Mouse (Mus musculus) kidney, postnatal 25 days (tissue): ENCODE measurements around the gene Ing5.
"Not testable (repeated sequence)": the region's sequence is repeated elsewhere in the genome, so short reads cannot be mapped to it uniquely, and the experiment has no call there.

Experiments
- DNase-seq, 2 experiments: peaks; one replicate each; pipeline ENCODE4 v3.0.0; 2021; ENCODE audit warnings: mixed read lengths in 2 of 2

Ing5 gene

GRCm38 (mm10) chr1:93811495-93812039, 7.8 kb downstream of the Ing5 start:
- no peak for DNase-seq

GRCm38 (mm10) chr1:93817823-93818532, 14.2 kb downstream of the Ing5 start:
- DNase-seq, result no peak

DNA sequence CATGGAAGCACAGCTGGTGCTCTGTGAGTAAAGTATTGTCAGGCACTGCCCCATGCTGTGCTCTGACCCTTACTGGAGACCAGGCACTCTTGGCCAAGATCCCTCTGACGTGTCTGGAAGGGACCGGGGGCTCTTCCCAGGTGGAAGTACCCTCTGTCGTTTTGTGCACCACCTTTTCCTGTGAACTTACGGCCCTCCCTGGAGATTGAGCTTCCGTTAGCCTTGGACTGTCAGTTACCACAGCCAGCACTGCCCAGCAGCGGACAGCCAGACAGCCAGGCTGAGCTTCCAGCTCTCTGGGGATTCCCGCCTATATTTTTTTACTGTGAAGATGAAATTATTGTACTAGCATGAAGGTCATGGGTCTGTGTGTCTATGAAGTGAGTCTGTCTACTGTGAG, 15.0 kb downstream of the Ing5 start:
- DNase-seq, result no peak

DNA sequence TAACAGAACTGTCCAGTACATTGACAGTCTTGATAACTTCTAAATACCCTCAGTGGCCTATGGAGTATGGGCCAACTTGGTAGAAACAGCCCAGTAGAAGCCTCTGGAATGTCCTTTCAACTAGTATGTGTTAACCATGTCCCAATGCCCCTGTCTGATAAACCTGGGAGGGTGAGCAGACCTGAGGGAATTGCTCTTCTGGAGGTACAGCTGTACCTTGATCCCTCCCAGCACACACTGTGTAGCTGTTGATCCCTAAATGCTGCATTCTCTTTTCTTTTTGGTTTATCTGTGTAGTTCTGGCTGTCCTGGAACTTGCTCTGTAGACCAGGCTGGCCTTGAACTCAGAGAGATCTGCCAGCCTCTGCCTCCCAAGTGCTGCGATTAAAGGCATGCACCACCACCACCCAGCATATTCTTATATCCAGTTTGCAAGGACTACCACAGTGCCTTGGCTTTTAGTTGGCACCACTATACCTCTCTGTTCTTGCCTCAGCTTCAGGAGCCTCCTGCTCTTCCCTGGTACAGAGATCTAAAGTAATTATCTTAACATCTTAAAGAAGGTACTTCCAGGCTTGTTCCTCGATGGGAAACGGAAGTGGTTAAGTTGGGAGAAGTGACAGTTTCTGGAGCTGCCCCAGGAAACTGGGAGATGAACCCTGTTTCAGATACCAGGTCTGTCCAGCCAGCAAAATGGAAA, 20.2 kb downstream of the Ing5 start:
- no peak for DNase-seq

DNA sequence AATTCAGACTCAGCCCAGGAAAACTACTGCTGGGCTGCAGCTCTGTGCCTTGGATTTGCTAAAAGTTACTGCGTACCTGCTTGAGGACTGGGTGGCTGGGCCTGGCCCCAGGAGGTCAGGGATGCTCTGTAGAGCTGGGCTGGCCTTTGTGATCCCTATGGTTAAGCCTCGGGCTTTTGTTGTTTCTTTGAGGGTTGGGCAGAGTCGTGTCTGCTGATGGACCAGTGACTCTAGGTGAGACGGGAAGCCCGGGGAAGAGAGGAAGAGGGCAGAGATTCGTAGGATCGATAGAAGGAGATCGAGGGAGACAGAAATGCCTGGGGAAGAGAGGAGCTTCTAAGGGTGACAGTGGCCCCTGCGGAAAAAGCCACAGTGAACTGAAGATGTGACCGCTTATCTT, 20.8 kb downstream of the Ing5 start, which contains the start of gene D2hgdh:
Gene D2hgdh, plus strand, starts transcription at position 301 of the 400 bp plus-strand sequence.
- DNase-seq, result no peak

DNA sequence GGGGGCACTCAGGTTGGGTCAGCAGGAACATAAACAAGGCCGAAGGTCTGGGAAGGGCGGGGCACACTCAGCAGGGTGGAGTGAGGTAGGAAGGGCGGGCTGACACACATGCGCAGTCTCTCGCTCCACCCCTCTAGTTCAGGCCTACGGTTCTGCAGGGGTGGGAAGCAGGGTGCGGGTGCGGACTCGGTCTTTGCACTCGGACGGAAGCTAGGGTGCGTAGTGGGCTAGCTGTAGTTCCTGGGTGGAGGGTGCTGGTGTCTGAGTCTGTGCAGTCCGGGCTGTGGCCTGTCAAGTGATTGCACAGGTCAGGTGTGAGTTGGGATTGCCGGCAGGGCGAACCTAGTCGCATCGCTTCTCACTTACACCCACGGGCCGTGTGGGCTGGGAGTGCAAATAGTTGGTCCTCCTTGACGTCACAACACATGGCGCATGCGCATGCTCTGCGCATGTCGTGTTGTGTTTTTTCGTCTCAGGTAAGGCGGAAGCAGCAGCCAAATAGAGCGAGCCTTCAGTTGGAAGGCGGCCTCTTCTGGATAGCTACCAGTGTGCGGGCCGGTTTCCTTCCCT, 21.4 kb downstream of the Ing5 start:
- peak; percentile 97 to 98 for DNase-seq

DNA sequence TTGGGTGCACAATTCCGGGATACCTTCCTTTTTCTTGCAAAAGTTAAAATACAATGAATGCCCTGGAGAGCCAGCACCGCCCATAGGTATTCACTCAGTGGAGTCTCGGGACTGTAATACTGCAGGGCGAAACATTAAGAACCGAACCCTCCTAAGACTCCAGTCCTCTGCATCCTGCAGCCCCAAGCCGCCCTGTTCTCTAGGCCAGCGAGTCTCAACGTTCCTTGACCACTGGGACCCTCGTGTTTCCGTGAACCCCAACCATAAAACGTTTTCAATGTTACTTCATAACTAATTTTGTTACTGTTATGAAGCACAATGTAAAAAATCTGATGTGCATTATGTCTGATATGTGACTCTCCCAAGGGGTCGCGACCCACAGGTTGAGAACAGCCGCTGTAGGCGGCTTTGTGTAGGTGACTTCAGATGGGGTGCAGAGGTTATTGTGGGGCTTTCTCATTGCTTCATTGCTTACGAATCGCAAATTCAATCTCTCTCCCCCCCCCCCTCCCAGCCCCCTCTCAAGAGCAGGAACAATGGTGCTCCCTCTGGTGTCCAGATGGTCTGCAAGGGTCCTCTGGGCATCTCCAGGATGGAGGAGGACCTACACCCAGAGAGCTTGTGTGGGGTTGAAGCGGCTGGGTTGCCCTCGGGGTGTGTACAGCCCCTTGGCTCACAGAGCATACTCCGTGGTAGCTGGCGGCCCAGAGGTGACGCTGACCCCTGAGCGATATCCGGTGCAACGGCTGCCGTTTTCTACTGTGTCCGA, 22.2 kb downstream of the Ing5 start:
- DNase-seq, result no peak

DNA sequence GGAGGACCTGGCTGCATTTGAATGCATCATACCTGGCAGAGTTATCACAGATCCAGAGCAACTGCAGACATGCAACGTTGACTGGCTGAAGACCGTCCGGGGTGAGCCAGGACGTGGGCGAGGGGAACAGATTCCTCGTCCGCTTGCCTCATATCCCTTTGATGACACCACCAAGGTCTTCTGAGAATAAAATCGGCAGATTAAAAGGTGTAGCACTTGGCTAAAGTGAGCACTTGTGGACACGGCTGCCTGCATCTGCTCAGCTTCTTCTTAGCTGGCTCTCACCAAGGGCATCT, 22.7 kb downstream of the Ing5 start:
- peak in 1 of 2 experiments; percentile 14 for DNase-seq

DNA sequence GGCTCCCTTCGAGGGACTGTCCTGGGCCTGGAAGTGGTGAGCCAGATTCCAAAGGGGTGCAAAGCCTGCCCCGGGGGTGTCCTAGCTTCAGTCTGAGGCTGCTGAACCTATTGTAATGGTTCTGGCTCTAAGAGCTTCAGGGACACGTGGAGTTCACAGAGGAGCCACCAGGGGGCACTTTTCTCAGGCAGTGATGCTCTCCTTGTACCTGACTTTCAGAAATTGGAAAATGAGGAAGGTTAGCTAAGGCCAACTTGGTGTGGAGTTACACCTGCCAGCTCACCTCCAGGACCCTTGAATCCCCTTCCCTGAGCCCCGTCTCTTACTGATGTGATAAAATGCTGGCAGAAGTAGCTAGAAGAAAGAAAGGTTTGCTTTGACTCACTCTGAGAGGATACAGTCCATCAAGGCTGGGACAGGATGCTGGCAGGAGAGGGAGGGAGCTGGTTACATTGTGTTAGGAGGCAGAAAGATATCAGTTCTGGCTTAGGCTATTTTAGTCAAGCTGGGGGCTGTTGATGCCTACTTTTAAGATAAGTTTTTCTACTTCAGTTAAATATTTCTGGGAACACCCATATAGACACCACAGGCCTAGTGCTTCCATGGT, 29.1 kb downstream of the Ing5 start:
- not testable (repeated sequence) for DNase-seq

- DNase-seq, result no peak
Observed at GRCm38 (mm10) chr1:93834671-93835150, 30.9 kb downstream of the Ing5 start.

- no peak for DNase-seq
Observed at GRCm38 (mm10) chr1:93835211-93835610, 31.4 kb downstream of the Ing5 start.

- no peak for DNase-seq
Observed at GRCm38 (mm10) chr1:93835876-93836531, 32.2 kb downstream of the Ing5 start.

GRCm38 (mm10) chr1:93836532-93836913, 32.8 kb downstream of the Ing5 start:
- no peak for DNase-seq

GRCm38 (mm10) chr1:93837335-93837734, 33.6 kb downstream of the Ing5 start:
- DNase-seq, result no peak

GRCm38 (mm10) chr1:93838569-93838968, 34.8 kb downstream of the Ing5 start:
- DNase-seq, result not testable (repeated sequence)

DNA sequence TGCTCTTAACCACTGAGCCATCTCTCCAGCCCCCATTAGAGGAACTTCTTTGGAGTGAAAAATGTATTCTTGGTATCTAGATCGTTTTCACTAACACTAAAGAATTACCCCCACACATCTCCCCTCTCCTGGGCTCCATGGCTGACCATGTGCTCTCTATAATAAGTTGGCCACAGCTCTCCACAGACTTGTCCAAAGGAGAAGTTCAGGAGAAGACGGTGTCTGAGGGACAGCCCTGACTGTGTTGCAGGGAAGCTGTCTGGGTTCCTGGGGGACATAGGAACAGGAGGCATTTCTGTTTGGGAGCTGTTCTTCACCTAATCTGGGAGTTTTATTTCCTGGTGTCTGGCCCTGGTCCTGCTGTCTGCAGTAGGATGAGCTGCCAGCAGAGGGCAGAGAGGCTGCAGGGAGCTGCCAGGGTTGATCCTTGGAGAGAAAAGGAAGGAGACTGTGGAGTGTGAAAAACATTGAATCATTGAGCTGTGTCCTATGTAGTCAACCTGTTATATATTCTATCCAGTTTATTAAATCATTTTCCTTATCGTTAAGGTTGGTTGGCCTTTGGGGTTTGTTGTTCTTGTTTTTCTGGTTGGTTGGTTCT, 42.1 kb downstream of the Ing5 start:
- not testable (repeated sequence) for DNase-seq

GRCm38 (mm10) chr1:93855790-93856189, 52.0 kb downstream of the Ing5 start:
- not testable (repeated sequence) for DNase-seq

DNA sequence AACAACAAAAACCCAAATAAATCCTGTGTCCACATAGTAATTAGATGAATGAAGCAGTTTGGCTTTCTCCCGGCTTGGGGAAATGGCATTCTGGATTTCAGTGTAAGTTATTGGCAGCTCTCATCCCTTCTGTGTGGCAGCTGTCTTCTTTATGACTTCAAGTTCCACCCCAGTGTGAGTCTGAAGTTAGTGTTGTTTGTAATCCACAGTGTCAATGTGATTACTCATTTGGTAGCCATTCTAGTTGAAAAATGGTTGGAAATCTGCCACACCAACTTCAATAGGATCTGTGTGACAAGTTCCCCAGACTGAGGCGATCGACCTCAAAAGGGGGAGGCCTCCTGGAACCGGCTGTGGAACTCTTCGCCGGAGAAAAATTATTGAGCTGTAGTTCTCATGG, 53.6 kb downstream of the Ing5 start:
- DNase-seq, result no peak

DNA sequence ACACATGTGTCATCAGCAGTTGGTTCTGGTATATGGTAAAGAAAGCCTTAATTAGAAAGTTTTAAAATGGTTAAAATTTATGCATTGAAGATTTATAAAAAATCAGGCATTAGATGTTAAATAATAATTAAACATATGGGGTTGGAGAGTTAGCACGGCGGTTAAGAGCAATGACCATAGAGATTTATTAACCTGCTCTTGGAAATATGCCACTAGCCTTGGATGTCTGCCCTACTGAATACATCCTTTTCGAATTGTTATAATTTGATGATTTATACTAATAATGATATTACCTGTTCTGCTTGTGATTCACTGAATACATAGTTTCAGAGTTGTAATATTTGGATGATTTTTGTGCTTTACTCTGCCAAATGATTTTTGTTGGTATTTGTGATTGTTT, 54.2 kb downstream of the Ing5 start:
- DNase-seq, result peak in 1 of 2 experiments; percentile 33

- no peak for DNase-seq
Observed at GRCm38 (mm10) chr1:93859619-93860018, 55.9 kb downstream of the Ing5 start.

GRCm38 (mm10) chr1:93861048-93861447, 57.3 kb downstream of the Ing5 start, which contains the start of gene Gal3st2:
Gene Gal3st2, plus strand, starts transcription at chr1:93861306.
- not testable (repeated sequence) for DNase-seq
